Mouse (Mus musculus) thymus, adult 2 months (tissue): ENCODE results near the gene Rack1. TPM values are rescaled to one million over a fixed set of nuclear protein-coding genes. Genes with fewer than 3 reads are reported as not detected.

Source experiments
- DNase-seq: peaks from one replicate; pipeline ENCODE4 v3.0.0; 2021
- H3K27ac ChIP-seq: fragments of 200-500 bp; 2 replicates; pipeline ENCODE4 v1.5.1; 2012; ENCODE audit warnings: low read length, control low read depth; ENCODE audit not compliant: control insufficient read depth, insufficient read depth
- H3K27me3 ChIP-seq: fragments of 200-500 bp; 2 replicates; pipeline ENCODE4 v1.6.1; 2012; ENCODE audit warnings: mild to moderate bottlenecking, low read length, moderate library complexity, mixed read lengths; ENCODE audit not compliant: control insufficient read depth, insufficient read depth
- H3K36me3 ChIP-seq: fragments of 200-500 bp; 2 replicates; pipeline ENCODE4 v1.6.1; 2012; ENCODE audit warnings: mild to moderate bottlenecking, low read length, moderate library complexity; ENCODE audit not compliant: control insufficient read depth, insufficient read depth
- H3K4me1 ChIP-seq: fragments of 200-500 bp; replicated peaks from 2 replicates; pipeline ENCODE4 v1.6.1; 2012; ENCODE audit warnings: low read length; ENCODE audit not compliant: control insufficient read depth, insufficient read depth
- H3K4me3 ChIP-seq: fragments of 200-500 bp; 2 replicates; pipeline ENCODE4 v1.5.1; 2012; ENCODE audit warnings: mild to moderate bottlenecking, low read length, control low read depth, moderate library complexity; ENCODE audit not compliant: control insufficient read depth, insufficient read depth
- CTCF ChIP-seq: fragments of 200-500 bp; IDR thresholded peaks from 2 replicates; pipeline ENCODE4 v1.5.1; 2012; ENCODE audit warnings: mild to moderate bottlenecking, control low read depth, low read length, moderate library complexity, borderline replicate concordance; ENCODE audit not compliant: control insufficient read depth, poor library complexity, insufficient read depth; ENCODE audit errors: extremely low read depth
- POLR2A ChIP-seq: fragments of 200-500 bp; IDR thresholded peaks from 2 replicates; pipeline ENCODE4 v1.6.1; 2012; ENCODE audit warnings: mild to moderate bottlenecking, low read length, control low read depth, moderate library complexity; ENCODE audit not compliant: control insufficient read depth, poor library complexity, insufficient read depth; ENCODE audit errors: extremely low read depth
- WGBS: fragments of 180-500 bp; shearing (Covaris S2); methylation state at CpG from one replicate; pipeline ENCODE4 v1.1.7; 2018; 5-methylcytosine and 5-hydroxymethylcytosine counted together
- polyA plus RNA-seq: library from polyadenylated mRNA; depleted of rRNA; stranded (reverse); fragments of >200 nt; gene quantifications from 2 replicates; pipeline ENCODE4 v1.2.3, GENCODE M21; 2012; rRNA removed

The Rack1 gene
- polyA plus RNA-seq, 1 experiment, result 3,990 TPM

DNA sequence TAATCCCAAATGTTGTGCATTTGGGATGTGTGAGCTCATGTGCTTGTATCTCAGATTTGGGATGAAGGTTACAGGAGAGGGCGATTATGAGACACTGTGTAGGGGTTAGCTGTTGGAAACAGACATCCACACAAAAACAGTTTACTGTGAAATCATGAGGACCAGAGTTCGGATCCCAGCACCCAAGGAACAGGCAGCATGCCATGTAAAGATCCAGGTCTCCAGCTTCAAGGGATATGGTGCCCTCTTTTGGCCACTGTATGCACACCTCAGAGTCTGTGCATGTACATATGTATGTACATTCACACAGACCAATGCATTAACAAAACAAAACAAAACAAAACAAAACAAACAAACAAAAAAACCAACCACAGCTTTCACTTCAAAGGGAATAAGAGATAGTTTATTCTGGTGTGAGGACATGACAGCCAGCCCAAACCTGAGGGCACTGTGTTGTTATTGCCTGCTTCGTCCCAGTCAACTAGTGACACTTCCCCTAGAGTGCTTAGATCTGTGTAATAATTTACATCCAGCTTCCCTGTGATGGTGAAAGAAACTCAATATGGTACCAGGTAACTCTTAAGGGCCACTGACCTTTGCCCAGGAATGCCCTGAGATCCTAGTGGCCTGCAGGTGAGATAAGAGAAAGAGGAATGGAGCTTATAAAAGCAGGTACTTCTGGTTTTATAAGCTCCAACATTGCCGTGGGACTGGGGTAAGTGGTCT, 51.3 kb downstream of the Rack1 start:
- H3K27me3 ChIP-seq, result no peaks in the 10 kb centered on the region
- no peak for TF ChIP-seq POLR2A
- no peak for TF ChIP-seq CTCF
- WGBS, result 91% methylated on average over 4 of the region's 4 CpGs
- H3K4me3 ChIP-seq, result no peak overlapping the region
- H3K27ac ChIP-seq, result no peak overlapping the region
- DNase-seq, result no peak
- H3K4me1 ChIP-seq, result peaks cover 19% of the 10 kb centered on the region
- H3K36me3 ChIP-seq, result no peaks in the 10 kb centered on the region

DNA sequence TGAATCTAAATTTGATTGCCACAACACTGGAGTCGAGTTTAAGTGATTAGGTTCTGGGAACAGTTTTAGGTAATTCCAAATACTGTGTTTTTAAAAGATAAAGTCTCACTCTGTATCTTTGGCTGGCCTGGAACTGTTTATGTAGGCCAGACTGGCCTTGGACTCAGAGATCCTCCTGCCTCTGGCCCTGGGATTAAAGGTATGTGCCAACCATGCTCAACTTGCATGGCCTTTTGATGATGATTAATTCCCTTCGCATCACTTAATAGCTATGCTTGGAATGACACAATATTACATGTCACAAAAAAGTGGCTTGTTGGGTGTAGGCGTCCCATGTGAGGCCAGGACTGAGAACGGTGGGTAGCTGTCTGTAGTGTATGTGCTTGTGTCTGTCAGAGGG, 52.1 kb downstream of the Rack1 start:
- Histone ChIP-seq H3K4me1 (peaks cover 21% of the 10 kb centered on the region), H3K36me3 (no peaks in the 10 kb centered on the region), H3K27ac (no peak overlapping the region), H3K27me3 (no peaks in the 10 kb centered on the region), H3K4me3 (no peak overlapping the region)
- no peak for TF ChIP-seq POLR2A
- TF ChIP-seq CTCF, result no peak
- WGBS, result 89% methylated on average over 4 of the region's 4 CpGs
- no peak for DNase-seq

DNA sequence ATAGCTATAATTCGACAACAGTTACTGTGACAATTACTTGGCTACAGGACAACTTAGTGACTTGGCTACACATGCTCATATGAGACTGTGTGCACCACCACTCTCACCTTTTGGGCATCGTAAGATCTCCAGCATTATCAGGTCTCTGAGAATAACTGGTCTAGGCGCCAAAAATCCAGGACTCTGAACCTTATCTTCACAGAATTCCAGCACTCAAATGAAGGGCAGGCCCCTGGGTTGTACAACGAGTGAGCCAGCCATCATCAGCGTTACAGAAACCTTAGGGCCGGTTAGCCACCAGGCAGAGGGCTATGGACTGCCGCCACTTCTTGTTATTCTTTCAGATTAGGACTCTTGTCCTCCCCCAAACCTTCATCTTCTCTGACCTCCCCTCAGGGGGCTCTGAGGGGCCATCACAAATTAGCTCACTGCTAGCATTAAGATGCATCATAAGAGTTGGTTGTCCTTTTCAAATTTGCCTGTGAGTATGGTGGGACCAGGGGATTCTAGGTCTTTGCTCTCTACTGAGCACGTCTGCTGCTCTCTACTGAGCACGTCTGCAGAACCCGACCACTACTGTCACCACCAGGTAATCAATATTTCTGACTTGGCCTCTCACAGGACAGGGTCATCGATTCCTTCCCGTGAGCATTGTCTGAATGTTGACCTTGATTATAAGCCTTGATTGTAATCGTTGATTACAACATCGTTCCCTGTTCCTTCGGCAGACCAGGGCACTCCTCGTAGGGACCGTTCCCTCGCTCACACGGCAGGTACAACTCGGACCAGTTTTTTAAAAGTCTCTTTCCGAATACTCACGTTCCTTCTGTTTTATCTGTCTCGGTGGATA, 52.7 kb downstream of the Rack1 start:
- H3K4me1 ChIP-seq, result peaks cover 24% of the 10 kb centered on the region
- no peak for DNase-seq
- no peaks in the 10 kb centered on the region for H3K27me3 ChIP-seq
- H3K4me3 ChIP-seq, result peak overlapping the region; percentile 59
- TF ChIP-seq POLR2A (no peak), CTCF (no peak)
- H3K27ac ChIP-seq, result no peak overlapping the region
- no peaks in the 10 kb centered on the region for H3K36me3 ChIP-seq
- WGBS, result 12% methylated on average over 23 of the region's 23 CpGs

GRCm38 (mm10) chr11:48853474-48854180, 53.5 kb downstream of the Rack1 start:
- Histone ChIP-seq H3K4me3 (peak overlapping the region; percentile 59), H3K4me1 (peaks cover 30% of the 10 kb centered on the region), H3K36me3 (no peaks in the 10 kb centered on the region), H3K27ac (no peak overlapping the region), H3K27me3 (no peaks in the 10 kb centered on the region)
- WGBS, result 1% methylated on average over 31 of the region's 31 CpGs
- peak; percentile 89 for DNase-seq
- TF ChIP-seq POLR2A (no peak), CTCF (no peak)

Other genes starting within 250 kb of the Rack1 start
- 41.7 and 41.9 TPM in 2 replicates for gene Trim41, start 17.0 kb downstream of the Rack1 start, polyA plus RNA-seq
- 11.6 and 13.0 TPM in 2 replicates for gene Trim7, start 25.8 kb downstream of the Rack1 start, polyA plus RNA-seq
- gene Gm12184, start 26.3 kb downstream of the Rack1 start, polyA plus RNA-seq, result 8.1 and 20.2 TPM in 2 replicates
- gene Irgm1, start 71.4 kb downstream of the Rack1 start, polyA plus RNA-seq, result 17.7 and 20.0 TPM in 2 replicates
- gene Gm5431, start 101.9 kb downstream of the Rack1 start, polyA plus RNA-seq, result 0.34 and 0.47 TPM in 2 replicates
- gene Psme2b, start 145.9 kb downstream of the Rack1 start, polyA plus RNA-seq, result 11.4 and 11.5 TPM in 2 replicates
- 0.46 and 0.75 TPM in 2 replicates for gene Olfr56, start 178.6 kb downstream of the Rack1 start, polyA plus RNA-seq
- 6.8 and 8.0 TPM in 2 replicates for gene 9930111J21Rik1, start 179.1 kb downstream of the Rack1 start, polyA plus RNA-seq
- 0.31 and 0.73 TPM in 2 replicates for gene Gm12185, start 191.9 kb downstream of the Rack1 start, polyA plus RNA-seq
- gene Tgtp1, start 193.8 kb downstream of the Rack1 start, polyA plus RNA-seq, result 8.2 and 10.6 TPM in 2 replicates